Mouse (Mus musculus) myocyte (in vitro differentiated cells): ENCODE results near the gene Dnajc24.

Experiments used
- CEBPB ChIP-seq: IDR thresholded peaks from 2 replicates; pipeline ENCODE4 v1.6.1; 2011; ENCODE audit warnings: mild to moderate bottlenecking, moderate library complexity; ENCODE audit not compliant: poor library complexity, insufficient read depth, severe bottlenecking
- E2F4 ChIP-seq: IDR thresholded peaks from one replicate; pipeline ENCODE4 v1.6.1; 2011; ENCODE audit warnings: mild to moderate bottlenecking, control low read depth, moderate library complexity; ENCODE audit not compliant: insufficient read depth
- MAX ChIP-seq: IDR thresholded peaks from one replicate; pipeline ENCODE4 v1.6.1; 2011; ENCODE audit warnings: low read depth, mild to moderate bottlenecking, control low read depth
- MYOD1 ChIP-seq, 3 experiments: IDR thresholded peaks; one replicate each; pipeline ENCODE4 v1.6.1; 2011; ENCODE audit warnings: control low read depth in 2 of 3, low read depth in 2 of 3, mild to moderate bottlenecking in 2 of 3, moderate library complexity in 1 of 3; ENCODE audit not compliant: insufficient read length in 2 of 3, control insufficient read depth in 1 of 3
- MYOG ChIP-seq, 3 experiments: IDR thresholded peaks; one replicate each; pipeline ENCODE4 v1.6.1; 2011; ENCODE audit warnings: control low read depth in 2 of 3, low read depth in 2 of 3, mild to moderate bottlenecking in 2 of 3; ENCODE audit not compliant: insufficient read length in 2 of 3, control insufficient read depth in 1 of 3, insufficient read depth in 1 of 3
- POLR2A ChIP-seq: IDR thresholded peaks from one replicate; pipeline ENCODE4 v1.6.1; 2011; ENCODE audit warnings: low read depth, mild to moderate bottlenecking, control low read depth, moderate library complexity; ENCODE audit not compliant: insufficient read length
- POLR2AphosphoS2 ChIP-seq: IDR thresholded peaks from one replicate; pipeline ENCODE4 v1.6.1; 2011; ENCODE audit warnings: low read depth, control low read depth; ENCODE audit not compliant: insufficient read length
- REST ChIP-seq: IDR thresholded peaks from one replicate; pipeline ENCODE4 v1.6.1; 2011; ENCODE audit warnings: mild to moderate bottlenecking, control low read depth, moderate library complexity; ENCODE audit not compliant: insufficient read depth, insufficient read length
- TCF12 ChIP-seq: IDR thresholded peaks from one replicate; pipeline ENCODE4 v1.6.1; 2011; ENCODE audit warnings: mild to moderate bottlenecking, control low read depth; ENCODE audit not compliant: poor library complexity, insufficient read depth, severe bottlenecking
- TCF3 ChIP-seq: IDR thresholded peaks from one replicate; pipeline ENCODE4 v1.6.1; 2011; ENCODE audit warnings: low read depth, control low read depth; ENCODE audit not compliant: insufficient read length
- USF1 ChIP-seq: IDR thresholded peaks from one replicate; pipeline ENCODE4 v1.6.1; 2011; ENCODE audit warnings: low read depth, mild to moderate bottlenecking, control low read depth, moderate library complexity

DNA sequence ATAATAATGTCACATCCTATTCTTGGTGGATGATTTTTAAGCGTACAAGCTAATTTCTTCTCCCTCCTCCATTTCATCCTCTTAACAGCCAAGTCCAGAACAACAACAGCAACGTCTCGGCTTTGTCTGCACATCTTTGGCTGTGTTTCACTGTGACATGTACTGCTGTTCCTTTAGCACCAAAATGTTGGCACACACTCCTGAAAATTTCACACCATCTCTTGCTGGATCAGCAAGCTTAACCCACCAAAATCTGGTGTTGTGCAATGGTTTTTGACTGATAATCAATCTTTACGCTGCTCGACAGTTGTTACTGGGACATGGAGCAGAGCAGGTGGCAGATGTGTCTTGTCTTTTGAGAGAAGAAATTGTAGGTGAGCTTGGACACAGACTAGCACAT lies 38.6 kb upstream of the Dnajc24 start:
- no peak for TF ChIP-seq TCF12
- no peak for TF ChIP-seq POLR2A
- no peak for TF ChIP-seq POLR2AphosphoS2
- TF ChIP-seq MYOG (IDR thresholded peaks at IDR 0.05; ENCODE audit: control insufficient read depth in 1 of 3, insufficient read depth in 1 of 3, insufficient read length in 2 of 3, low read depth in 2 of 3), result no peak
- TF ChIP-seq USF1, result no peak
- TF ChIP-seq E2F4, result no peak
- TF ChIP-seq REST, result no peak
- no peak for TF ChIP-seq CEBPB
- TF ChIP-seq MYOD1 (IDR thresholded peaks at IDR 0.05; ENCODE audit: control insufficient read depth in 1 of 3, insufficient read length in 2 of 3, low read depth in 2 of 3), result no peak
- TF ChIP-seq MAX, result no peak
- TF ChIP-seq TCF3, result no peak
